Mouse (Mus musculus) naive thymus-derived CD4-positive, alpha-beta T cell, adult 5 months (primary cell): ENCODE results near the gene Abhd14b. TPM values are rescaled to one million over a fixed set of nuclear protein-coding genes. Genes with fewer than 3 reads are reported as not detected.

Experiments used
- polyA plus RNA-seq: library from polyadenylated mRNA; unstranded; fragments of 100-300 nt; shearing (Covaris generic); gene quantifications from one replicate; pipeline ENCODE4 v1.2.1, GENCODE M21; 2017

Abhd14b gene
- 5.1 TPM for polyA plus RNA-seq

GRCm38 (mm10) chr9:106447348-106447747 lies at the start of gene Abhd14b, which contains the start of gene Abhd14a:
Gene Abhd14b, plus strand, starts transcription at chr9:106447459.
Gene Abhd14a, minus strand, starts transcription at chr9:106447678.

GRCm38 (mm10) chr9:106429221-106430014 lies 17.8 kb upstream of the Abhd14b start, which contains the start of gene Rpl29:
Gene Rpl29, plus strand, starts transcription at chr9:106429454.

GRCm38 (mm10) chr9:106453271-106454070 lies 6.2 kb downstream of the Abhd14b start, which contains the start of gene Pcbp4:
Gene Pcbp4, plus strand, starts transcription at chr9:106453291.

GRCm38 (mm10) chr9:106465571-106466200 lies 18.4 kb downstream of the Abhd14b start, which contains the start of gene Gpr62:
Gene Gpr62, minus strand, starts transcription at chr9:106465938.

GRCm38 (mm10) chr9:106475663-106476001 lies 28.4 kb downstream of the Abhd14b start, which contains the start of gene Rrp9:
Gene Rrp9, plus strand, starts transcription at chr9:106475963.

GRCm38 (mm10) chr9:106476924-106477484 lies 29.7 kb downstream of the Abhd14b start, which contains the start of gene Parp3:
Gene Parp3, minus strand, starts transcription at chr9:106476949.

GRCm38 (mm10) chr9:106499667-106500066 lies 52.4 kb downstream of the Abhd14b start, which contains the start of gene Iqcf1:
Gene Iqcf1, plus strand, starts transcription at chr9:106499967.

Other genes with a start within 250 kb of the Abhd14b start
- 41.3 TPM for gene Ppm1m, start 247.7 kb upstream of the Abhd14b start, polyA plus RNA-seq
- 141 TPM for gene Twf2, start 244.4 kb upstream of the Abhd14b start, polyA plus RNA-seq
- gene Tlr9, start 224.9 kb upstream of the Abhd14b start, polyA plus RNA-seq, result not detected
- 33.6 TPM for gene Alas1, start 198.8 kb upstream of the Abhd14b start, polyA plus RNA-seq
- 3.2 TPM for gene Poc1a, start 166.4 kb upstream of the Abhd14b start, polyA plus RNA-seq
- 27.5 TPM for gene Dusp7, start 78.8 kb upstream of the Abhd14b start, polyA plus RNA-seq
- gene Rpl29, start 18.0 kb upstream of the Abhd14b start, polyA plus RNA-seq, result 699 TPM
- gene Acy1, start 9.1 kb upstream of the Abhd14b start, polyA plus RNA-seq, result 13.8 TPM
- 8.6 TPM for gene Abhd14a, start 219 bp downstream of the Abhd14b start, polyA plus RNA-seq
- gene Pcbp4, start 5.8 kb downstream of the Abhd14b start, polyA plus RNA-seq, result 8.3 TPM
- not detected for gene Gpr62, start 18.5 kb downstream of the Abhd14b start, polyA plus RNA-seq
- gene Rrp9, start 28.5 kb downstream of the Abhd14b start, polyA plus RNA-seq, result 98.3 TPM
- 46.8 TPM for gene Parp3, start 29.5 kb downstream of the Abhd14b start, polyA plus RNA-seq
- not detected for gene Iqcf1, start 52.5 kb downstream of the Abhd14b start, polyA plus RNA-seq
- not detected for gene Iqcf5, start 67.1 kb downstream of the Abhd14b start, polyA plus RNA-seq
- not detected for gene Iqcf3, start 114.2 kb downstream of the Abhd14b start, polyA plus RNA-seq
- not detected for gene Iqcf4, start 123.5 kb downstream of the Abhd14b start, polyA plus RNA-seq
- not detected for gene Iqcf6, start 179.1 kb downstream of the Abhd14b start, polyA plus RNA-seq
- gene Grm2, start 208.6 kb downstream of the Abhd14b start, polyA plus RNA-seq, result not detected
- 63.1 TPM for gene Tex264, start 238.5 kb downstream of the Abhd14b start, polyA plus RNA-seq